Mouse (Mus musculus): ENCODE measurements at regions not wholly inside any gene's neighbourhood (a gene's known extent, or its start where the extent isn't known, plus 50 kb on each side); places are given as distances from the start of the nearest gene placed in this dataset.
"Not testable (repeated sequence)": the region's sequence is repeated elsewhere in the genome, so short reads cannot be mapped to it uniquely, and the experiment has no call there.

- not testable (repeated sequence) for DNase-seq (ENCODE audit: low spot score in 2 of 2)
Observed at GRCm38 (mm10) chr12:23026976-23027375, 753.1 kb downstream of the Gm10330 start.

GRCm38 (mm10) chr12:23023556-23023955, 756.5 kb downstream of the Gm10330 start:
- DNase-seq (ENCODE audit: low spot score in 2 of 2) = not testable (repeated sequence)

- DNase-seq (ENCODE audit: low spot score in 2 of 2) = peak; percentile 4 to 7
Observed at GRCm38 (mm10) chr12:23010199-23010598, 769.9 kb downstream of the Gm10330 start.

GRCm38 (mm10) chr12:23009662-23010061, 770.4 kb downstream of the Gm10330 start:
- not testable (repeated sequence) for DNase-seq (ENCODE audit: low spot score in 2 of 2)
